Mouse (Mus musculus): Measurements from ENCODE around the gene Rab27a. TPM values are rescaled to one million over a fixed set of nuclear protein-coding genes. Genes with fewer than 3 reads are reported as not detected.

Gene Rab27a
- polyA plus RNA-seq, 1 experiment from 2014 or later, result 1.0 TPM

GRCm38 (mm10) chr9:73079801-73080325 is 35.2 kb downstream of the Rab27a start:
- no peak overlapping the region for H3K9ac ChIP-seq (replicated peaks)
- ATAC-seq (replicated peaks), result no peak
- H3K4me1 ChIP-seq, result no peaks in the 10 kb centered on the region
- H3K36me3 ChIP-seq, result no peaks in the 10 kb centered on the region
- 41% methylated on average over 7 of the region's 7 CpGs for WGBS
- H3K4me3 ChIP-seq, result no peak overlapping the region
- no peak overlapping the region for H3K27ac ChIP-seq (replicated peaks)
- H3K27me3 ChIP-seq, result no peaks in the 10 kb centered on the region
- no peaks in the 10 kb centered on the region for H3K9me3 ChIP-seq
- H3K4me2 ChIP-seq (replicated peaks), result no peak overlapping the region

- Histone ChIP-seq H3K9me3 (no peaks in the 10 kb centered on the region), H3K36me3 (no peaks in the 10 kb centered on the region), H3K27ac (replicated peaks) (no peak overlapping the region), H3K4me2 (replicated peaks) (no peak overlapping the region), H3K4me3 (no peak overlapping the region), H3K9ac (replicated peaks) (no peak overlapping the region), H3K4me1 (no peaks in the 10 kb centered on the region), H3K27me3 (no peaks in the 10 kb centered on the region)
- ATAC-seq (replicated peaks), result no peak
- 82% methylated on average over 8 of the region's 8 CpGs for WGBS
Measured at GRCm38 (mm10) chr9:73082291-73083000, 37.8 kb downstream of the Rab27a start.

- no peaks in the 10 kb centered on the region for H3K9me3 ChIP-seq
- H3K9ac ChIP-seq (replicated peaks), result no peak overlapping the region
- no peak for ATAC-seq (replicated peaks)
- H3K36me3 ChIP-seq, result no peaks in the 10 kb centered on the region
- no peaks in the 10 kb centered on the region for H3K27me3 ChIP-seq
- H3K4me3 ChIP-seq, result no peak overlapping the region
- H3K27ac ChIP-seq (replicated peaks), result no peak overlapping the region
- no peaks in the 10 kb centered on the region for H3K4me1 ChIP-seq
- WGBS, result 77% methylated on average over 6 of the region's 6 CpGs
- H3K4me2 ChIP-seq (replicated peaks), result no peak overlapping the region
Measured at GRCm38 (mm10) chr9:73083956-73084355, 39.3 kb downstream of the Rab27a start.

- H3K36me3 ChIP-seq, result no peaks in the 10 kb centered on the region
- no peak overlapping the region for H3K4me3 ChIP-seq
- 84% methylated on average over 6 of the region's 6 CpGs for WGBS
- no peaks in the 10 kb centered on the region for H3K4me1 ChIP-seq
- no peaks in the 10 kb centered on the region for H3K9me3 ChIP-seq
- H3K27me3 ChIP-seq, result no peaks in the 10 kb centered on the region
- no peak for ATAC-seq (replicated peaks)
- H3K27ac ChIP-seq (replicated peaks), result no peak overlapping the region
- no peak overlapping the region for H3K9ac ChIP-seq (replicated peaks)
- H3K4me2 ChIP-seq (replicated peaks), result no peak overlapping the region
Measured at GRCm38 (mm10) chr9:73085845-73086244, 41.2 kb downstream of the Rab27a start.

- no peaks in the 10 kb centered on the region for H3K9me3 ChIP-seq
- no peak overlapping the region for H3K4me3 ChIP-seq
- no peak overlapping the region for H3K27ac ChIP-seq (replicated peaks)
- no peak overlapping the region for H3K4me2 ChIP-seq (replicated peaks)
- no peak overlapping the region for H3K9ac ChIP-seq (replicated peaks)
- no peaks in the 10 kb centered on the region for H3K4me1 ChIP-seq
- WGBS, result 64% methylated on average over 8 of the region's 8 CpGs
- ATAC-seq (replicated peaks), result no peak
- H3K27me3 ChIP-seq, result no peaks in the 10 kb centered on the region
- no peaks in the 10 kb centered on the region for H3K36me3 ChIP-seq
Measured at GRCm38 (mm10) chr9:73087121-73087520, 42.5 kb downstream of the Rab27a start.

- H3K9me3 ChIP-seq, result no peaks in the 10 kb centered on the region
- no peak for ATAC-seq (replicated peaks)
- H3K9ac ChIP-seq (replicated peaks), result no peak overlapping the region
- H3K4me2 ChIP-seq (replicated peaks), result no peak overlapping the region
- WGBS, result 83% methylated on average over 5 of the region's 5 CpGs
- no peaks in the 10 kb centered on the region for H3K4me1 ChIP-seq
- H3K36me3 ChIP-seq, result no peaks in the 10 kb centered on the region
- H3K4me3 ChIP-seq, result no peak overlapping the region
- no peaks in the 10 kb centered on the region for H3K27me3 ChIP-seq
- no peak overlapping the region for H3K27ac ChIP-seq (replicated peaks)
Measured at GRCm38 (mm10) chr9:73087581-73087980, 42.9 kb downstream of the Rab27a start.

GRCm38 (mm10) chr9:73089222-73089920 is 44.7 kb downstream of the Rab27a start:
- Histone ChIP-seq H3K9ac (replicated peaks) (no peak overlapping the region), H3K4me1 (no peaks in the 10 kb centered on the region), H3K27me3 (no peaks in the 10 kb centered on the region), H3K9me3 (no peaks in the 10 kb centered on the region), H3K4me3 (no peak overlapping the region), H3K27ac (replicated peaks) (no peak overlapping the region), H3K4me2 (replicated peaks) (no peak overlapping the region), H3K36me3 (no peaks in the 10 kb centered on the region)
- WGBS, result 82% methylated on average over 16 of the region's 16 CpGs
- ATAC-seq (replicated peaks), result no peak

- 79% methylated on average over 10 of the region's 10 CpGs for WGBS
- Histone ChIP-seq H3K4me1 (no peaks in the 10 kb centered on the region), H3K9ac (replicated peaks) (no peak overlapping the region), H3K27ac (replicated peaks) (no peak overlapping the region), H3K4me2 (replicated peaks) (no peak overlapping the region), H3K4me3 (no peak overlapping the region), H3K9me3 (no peaks in the 10 kb centered on the region), H3K36me3 (no peaks in the 10 kb centered on the region), H3K27me3 (no peaks in the 10 kb centered on the region)
- no peak for ATAC-seq (replicated peaks)
Measured at GRCm38 (mm10) chr9:73090121-73090520, 45.5 kb downstream of the Rab27a start.

GRCm38 (mm10) chr9:73091747-73092146 is 47.1 kb downstream of the Rab27a start:
- no peaks in the 10 kb centered on the region for H3K9me3 ChIP-seq
- H3K4me3 ChIP-seq, result no peak overlapping the region
- 0% methylated on average over 1 of the region's 1 CpGs for WGBS
- H3K4me1 ChIP-seq, result no peaks in the 10 kb centered on the region
- ATAC-seq (replicated peaks), result 0 out of 2 replicates have a peak, but pooled peaks have one; percentile 22
- H3K9ac ChIP-seq (replicated peaks), result no peak overlapping the region
- no peaks in the 10 kb centered on the region for H3K27me3 ChIP-seq
- H3K27ac ChIP-seq (replicated peaks), result no peak overlapping the region
- H3K36me3 ChIP-seq, result no peaks in the 10 kb centered on the region
- H3K4me2 ChIP-seq (replicated peaks), result no peak overlapping the region

- H3K36me3 ChIP-seq, result no peaks in the 10 kb centered on the region
- WGBS, result 35% methylated on average over 17 of the region's 17 CpGs
- peak overlapping the region; percentile 11; the same call in 1 of the 2 replicates for H3K4me2 ChIP-seq (replicated peaks)
- H3K9ac ChIP-seq (replicated peaks), result no peak overlapping the region
- peak; percentile 86 for ATAC-seq (replicated peaks)
- H3K4me3 ChIP-seq, result no peak overlapping the region
- H3K27me3 ChIP-seq, result no peaks in the 10 kb centered on the region
- no peaks in the 10 kb centered on the region for H3K9me3 ChIP-seq
- no peak overlapping the region for H3K27ac ChIP-seq (replicated peaks)
- no peaks in the 10 kb centered on the region for H3K4me1 ChIP-seq
Measured at GRCm38 (mm10) chr9:73094580-73094979, 49.9 kb downstream of the Rab27a start.

GRCm38 (mm10) chr9:73097898-73098297 is 53.2 kb downstream of the Rab27a start:
- WGBS, result 78% methylated on average over 2 of the region's 2 CpGs
- no peak for ATAC-seq (replicated peaks)
- no peaks in the 10 kb centered on the region for H3K4me1 ChIP-seq

GRCm38 (mm10) chr9:73101536-73101935 is 56.9 kb downstream of the Rab27a start, which contains the start of gene Khdc3:
TSS of gene Khdc3 (plus strand) at chr9:73101836.
- Histone ChIP-seq H3K9me3 (no peaks in the 10 kb centered on the region), H3K36me3 (no peaks in the 10 kb centered on the region), H3K4me3 (no peak within 1 kb of the TSS), H3K9ac (replicated peaks) (no peak within 1 kb of the TSS), H3K27me3 (peaks cover 43% of the 10 kb centered on the region), H3K27ac (replicated peaks) (no peak within 1 kb of the TSS), H3K4me2 (replicated peaks) (no peak within 1 kb of the TSS), H3K4me1 (peaks cover 9% of the 10 kb centered on the region)
- WGBS, result 90% methylated on average over 5 of the region's 5 CpGs
- no peak for ATAC-seq (replicated peaks)

More at GRCm38 (mm10) chr9:73097898-73098297, 53.2 kb downstream of the Rab27a start:
- Histone ChIP-seq H3K9ac (replicated peaks) (no peak overlapping the region), H3K9me3 (no peaks in the 10 kb centered on the region), H3K27me3 (peaks cover 9% of the 10 kb centered on the region), H3K4me2 (replicated peaks) (no peak overlapping the region), H3K27ac (replicated peaks) (no peak overlapping the region), H3K4me3 (no peak overlapping the region), H3K36me3 (no peaks in the 10 kb centered on the region)

Data from forebrain, embryonic 15.5 days (tissue).